Mouse (Mus musculus) CH12.LX (cell line): ENCODE results near the gene Dip2b. TPM values are rescaled to one million over a fixed set of nuclear protein-coding genes. Genes with fewer than 3 reads are reported as not detected.

Experiments used
- DNase-seq: peaks from one replicate; pipeline ENCODE4 v3.0.0-alpha.2; 2013; ENCODE audit errors: extremely low read depth
- H3K27ac ChIP-seq: 2 replicates; pipeline ENCODE4 v1.5.1; 2012; ENCODE audit warnings: low read depth, mild to moderate bottlenecking, control low read depth, moderate library complexity; ENCODE audit not compliant: insufficient read depth
- H3K27me3 ChIP-seq: replicated peaks from 2 replicates; pipeline ENCODE3; 2012; ENCODE audit warnings: inconsistent platforms
- H3K36me3 ChIP-seq, 2 experiments: replicated peaks in 1 of 2; 2 replicates each; pipeline versions ENCODE3 to v1.6.1; 2012; ENCODE audit warnings: inconsistent platforms in 1 of 2, low read length in 1 of 2, mild to moderate bottlenecking in 1 of 2, mixed read lengths in 1 of 2, moderate library complexity in 1 of 2; ENCODE audit not compliant: control insufficient read depth in 1 of 2, insufficient read depth in 1 of 2
- H3K4me1 ChIP-seq, 2 experiments: 2 replicates each; pipeline ENCODE4 v1.6.1; 2012; ENCODE audit warnings: inconsistent platforms in 1 of 2, moderate library complexity in 1 of 2; ENCODE audit not compliant: insufficient read depth in 2 of 2, control insufficient read depth in 1 of 2
- H3K4me2 ChIP-seq: 2 replicates; pipeline ENCODE4 v1.6.1; 2012; ENCODE audit warnings: low read depth, mild to moderate bottlenecking, control low read depth; ENCODE audit not compliant: poor library complexity, insufficient read depth, severe bottlenecking
- H3K4me3 ChIP-seq, 3 experiments: fragments of 150-350 bp in 1 of 3; sonication (generic) in 1 of 3; replicated peaks in 1 of 3; 2 replicates each; pipeline versions ENCODE3 to v1.5.1; 2011 to 2012; ENCODE audit warnings: low read depth in 2 of 3, low read length in 2 of 3, mild to moderate bottlenecking in 2 of 3, moderate library complexity in 2 of 3, control low read depth in 1 of 3, improper control_type of control experiment in 1 of 3, inconsistent platforms in 1 of 3, mixed read lengths in 1 of 3; ENCODE audit not compliant: poor library complexity in 1 of 3
- H3K79me2 ChIP-seq: replicated peaks from 2 replicates; pipeline ENCODE4 v1.6.1; 2012; ENCODE audit warnings: mild to moderate bottlenecking, moderate library complexity; ENCODE audit not compliant: control insufficient read depth, poor library complexity, insufficient read depth, severe bottlenecking; ENCODE audit errors: extremely low read depth
- H3K9ac ChIP-seq: 2 replicates; pipeline ENCODE4 v1.6.1; 2012; ENCODE audit warnings: low read depth, mild to moderate bottlenecking, control low read depth, moderate library complexity; ENCODE audit not compliant: insufficient read depth
- H3K9me3 ChIP-seq: replicated peaks from 2 replicates; pipeline ENCODE3; 2012; ENCODE audit warnings: low read length, inconsistent platforms, mixed read lengths
- CHD1 ChIP-seq: IDR thresholded peaks from 2 replicates; pipeline ENCODE4 v1.6.1; 2012; ENCODE audit warnings: low read depth, low read length, improper control_type of control experiment, inconsistent platforms
- CTCF ChIP-seq, 2 experiments: IDR thresholded peaks in 1 of 2; conservative IDR thresholded peaks in 1 of 2; 2 replicates each; pipeline ENCODE4 v1.5.1; 2011 to 2012; ENCODE audit warnings: low read depth in 2 of 2, low read length in 2 of 2, improper control_type of control experiment in 1 of 2, inconsistent platforms in 1 of 2, mild to moderate bottlenecking in 1 of 2, moderate library complexity in 1 of 2
- ELF1 ChIP-seq: IDR thresholded peaks from 2 replicates; pipeline ENCODE4 v1.6.1; 2014; ENCODE audit warnings: low read depth, mild to moderate bottlenecking, inconsistent platforms, low read length, improper control_type of control experiment
- EP300 ChIP-seq: IDR thresholded peaks from 2 replicates; pipeline ENCODE4 v1.6.1; 2011; ENCODE audit warnings: low read length, improper control_type of control experiment
- HCFC1 ChIP-seq: IDR thresholded peaks from 2 replicates; pipeline ENCODE4 v1.6.1; 2012; ENCODE audit warnings: low read depth, mild to moderate bottlenecking, inconsistent platforms, low read length, improper control_type of control experiment
- JUN ChIP-seq: IDR thresholded peaks from 2 replicates; pipeline ENCODE4 v1.6.1; 2011; ENCODE audit warnings: low read depth, mild to moderate bottlenecking, low read length, improper control_type of control experiment, moderate library complexity; ENCODE audit not compliant: insufficient read depth
- JUND ChIP-seq: conservative IDR thresholded peaks from 2 replicates; pipeline ENCODE4 v1.6.1; 2011; ENCODE audit warnings: low read depth, low read length, improper control_type of control experiment
- MAFK ChIP-seq: IDR thresholded peaks from 2 replicates; pipeline ENCODE4 v1.6.1; 2011; ENCODE audit warnings: low read length, improper control_type of control experiment; ENCODE audit not compliant: insufficient replicate concordance
- MAX ChIP-seq: IDR thresholded peaks from 2 replicates; pipeline ENCODE4 v1.6.1; 2011; ENCODE audit warnings: low read length, improper control_type of control experiment
- MXI1 ChIP-seq: IDR thresholded peaks from 2 replicates; pipeline ENCODE4 v1.6.1; 2011; ENCODE audit warnings: mild to moderate bottlenecking, low read depth, low read length, improper control_type of control experiment
- MYC ChIP-seq: IDR thresholded peaks from 2 replicates; pipeline ENCODE4 v1.6.1; 2011; ENCODE audit warnings: low read depth, mild to moderate bottlenecking, improper control_type of control experiment, low read length
- NELFE ChIP-seq: IDR thresholded peaks from 2 replicates; pipeline ENCODE4 v1.6.1; 2011; ENCODE audit warnings: low read depth, low read length, improper control_type of control experiment
- RCOR1 ChIP-seq: conservative IDR thresholded peaks from 2 replicates; pipeline ENCODE4 v1.6.1; 2012; ENCODE audit warnings: low read depth, mild to moderate bottlenecking, inconsistent platforms, low read length, improper control_type of control experiment
- SIN3A ChIP-seq: IDR thresholded peaks from 2 replicates; pipeline ENCODE4 v1.6.1; 2012; ENCODE audit warnings: low read length, improper control_type of control experiment, inconsistent platforms
- SMC3 ChIP-seq: IDR thresholded peaks from 2 replicates; pipeline ENCODE4 v1.6.1; 2011; ENCODE audit warnings: low read depth, low read length, improper control_type of control experiment
- TBP ChIP-seq: conservative IDR thresholded peaks from 2 replicates; pipeline ENCODE4 v1.6.1; 2011; ENCODE audit warnings: low read depth, low read length, improper control_type of control experiment
- UBTF ChIP-seq: IDR thresholded peaks from 2 replicates; pipeline ENCODE4 v1.6.1; 2012; ENCODE audit warnings: low read depth, mild to moderate bottlenecking, inconsistent platforms, low read length, improper control_type of control experiment, moderate library complexity
- USF1 ChIP-seq: IDR thresholded peaks from 2 replicates; pipeline ENCODE4 v1.6.1; 2014; ENCODE audit warnings: low read depth, mild to moderate bottlenecking, inconsistent platforms, low read length, improper control_type of control experiment
- ZMIZ1 ChIP-seq: IDR thresholded peaks from 2 replicates; pipeline ENCODE4 v1.6.1; 2012; ENCODE audit warnings: low read depth, mild to moderate bottlenecking, inconsistent platforms, low read length, improper control_type of control experiment
- dilution Hi-C: fragments of 300-500 bp; cut with MboI; formaldehyde crosslinking; loops from 2 replicates; pipeline ENCODE4 v1.14.3; 2020; ENCODE audit warnings: low sequenced_read_pairs; ENCODE audit not compliant: extremely low pct_unique_long_range_greater_than_20kb, extremely low pct_ligation_motif_present
- in situ Hi-C: fragments of 300-500 bp; cut with MboI; formaldehyde crosslinking; loops from 3 replicates; pipeline ENCODE4 v1.14.3; 2019; ENCODE audit warnings: low sequenced_read_pairs, low pct_ligation_motif_present, low pct_unique_long_range_greater_than_20kb, mixed read lengths
- polyA plus RNA-seq: library from polyadenylated mRNA; unstranded; fragments of >175 nt; gene quantifications from 2 replicates; pipeline ENCODE4 v1.2.1, GENCODE M21; 2012; ENCODE audit warnings: low read depth; ENCODE audit not compliant: insufficient read length
- total RNA-seq, 2 experiments: library from RNA; depleted of rRNA; stranded (reverse); fragments of 300-350 nt in 1 of 2; fragments of >200 nt in 1 of 2; gene quantifications; 2 replicates each; pipeline ENCODE4 v1.2.3; 2012 to 2014

The Dip2b gene
- total and polyA plus RNA-seq, 3 experiments = 15.7 to 18.2 (median 16.7) TPM

- no peak overlapping the region for H3K9ac ChIP-seq
- H3K27me3 ChIP-seq = no peaks in the 10 kb centered on the region
- in situ Hi-C loops (no loop called here), dilution Hi-C loops (no loop called here)
- H3K4me3 ChIP-seq = no peak overlapping the region
- H3K4me2 ChIP-seq = no peak overlapping the region
- H3K79me2 ChIP-seq = no peaks in the 10 kb centered on the region
- H3K4me1 ChIP-seq = 0 out of 4 replicates have a peak, but pooled peaks cover 0 to 3% of the 10 kb centered on the region in 2 experiments
- no peaks in the 10 kb centered on the region for H3K36me3 ChIP-seq
- no peak for TF ChIP-seq EP300
- no peak for TF ChIP-seq USF1
- TF ChIP-seq NELFE = no peak
- no peaks in the 10 kb centered on the region for H3K9me3 ChIP-seq
- H3K27ac ChIP-seq = no peak overlapping the region
- no peak for DNase-seq
Measured at GRCm38 (mm10) chr15:100029900-100030299, 8.6 kb upstream of the Dip2b start.

GRCm38 (mm10) chr15:100032546-100032945 is 5.9 kb upstream of the Dip2b start:
- H3K79me2 ChIP-seq = no peaks in the 10 kb centered on the region
- no peak overlapping the region for H3K4me2 ChIP-seq
- no peak overlapping the region for H3K27ac ChIP-seq
- peaks cover 2% of the 10 kb centered on the region for H3K27me3 ChIP-seq
- no peaks in the 10 kb centered on the region for H3K36me3 ChIP-seq
- H3K9ac ChIP-seq = no peak overlapping the region
- no peaks in the 10 kb centered on the region for H3K4me1 ChIP-seq
- TF ChIP-seq RCOR1 = no peak
- no peak for TF ChIP-seq NELFE
- no peak for TF ChIP-seq TBP
- TF ChIP-seq SMC3 = no peak
- TF ChIP-seq JUND = no peak
- in situ Hi-C loops = no loop called here
- dilution Hi-C loops = no loop called here
- H3K4me3 ChIP-seq = no peak overlapping the region
- no peak for DNase-seq
- no peaks in the 10 kb centered on the region for H3K9me3 ChIP-seq

- peak overlapping the region; percentile 69 for H3K4me2 ChIP-seq
- peaks cover 9 to 44% of the 10 kb centered on the region in 2 experiments; a peak in 3 of 4 replicates for H3K4me1 ChIP-seq
- H3K4me3 ChIP-seq = peak overlapping the region; percentile 77 to 87 (median 87)
- peak overlapping the region; percentile 60 for H3K27ac ChIP-seq
- H3K9ac ChIP-seq = peak overlapping the region; percentile 79
- dilution Hi-C loops = no loop called here
- H3K9me3 ChIP-seq = no peaks in the 10 kb centered on the region
- peaks cover 6% of the 10 kb centered on the region for H3K27me3 ChIP-seq
- peak; percentile 61 for DNase-seq
- peaks cover 0 to 3% of the 10 kb centered on the region in 2 experiments for H3K36me3 ChIP-seq
- peaks cover 33% of the 10 kb centered on the region for H3K79me2 ChIP-seq
- in situ Hi-C loops = loop anchor here (5.0 kb wide), 1 partner anchor 83 kb away; no protein-coding TSS in a partner anchor
- TF ChIP-seq MAFK (no peak), TBP (no peak), SIN3A (peak; percentile 83; the same call in 1 of the 2 replicates), CHD1 (0 out of 2 replicates have a peak, but pooled peaks have one; percentile 37), MYC (peak; percentile 70), MXI1 (peak; percentile 58; the same call in 1 of the 2 replicates), UBTF (peak; percentile 83; the same call in 1 of the 2 replicates), EP300 (no peak), MAX (peak; percentile 52), CTCF (conservative IDR thresholded peaks at IDR 0.05 in 1 of 2, IDR thresholded peaks at IDR 0.05 in 1 of 2; ENCODE audit: low read depth in 2 of 2, low read length in 2 of 2) (0 out of 4 replicates have a peak, but pooled peaks of 1 of the 2 experiments have one; percentile 7), ZMIZ1 (no peak), HCFC1 (no peak; the same call in 1 of the 2 replicates), ELF1 (no peak), JUN (no peak)
Measured at GRCm38 (mm10) chr15:100039001-100039701, 687 bp downstream of the Dip2b start.
